Comparison of ENCODE assay signal across 6 mouse cellular contexts in the genomic region with DNA sequence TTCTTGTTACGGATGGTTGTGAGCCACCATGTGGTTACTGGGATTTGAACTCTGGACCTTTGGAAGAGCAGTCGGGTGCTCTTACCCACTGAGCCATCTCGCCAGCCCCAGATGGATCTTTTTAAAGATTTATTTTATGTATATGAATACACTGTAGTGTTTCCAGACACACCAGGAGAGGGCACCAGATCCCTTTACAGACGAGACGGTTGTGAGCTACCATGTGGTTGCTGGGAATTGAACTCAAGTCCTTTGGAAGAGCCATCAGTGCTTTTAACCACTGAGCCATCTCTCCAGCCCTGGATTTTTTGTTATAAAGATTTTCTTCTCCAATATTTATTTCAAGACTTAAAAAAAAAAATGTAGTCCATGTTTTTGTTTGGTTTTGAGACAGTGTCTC.
DNase-seq lines count a peak whose midpoint lies in the region; ATAC-seq and TF ChIP-seq lines count a peak whose summit lies in the region.
"Not testable (repeated sequence)": the region's sequence is repeated elsewhere in the genome, so short reads cannot be mapped to it uniquely, and the experiment has no call there.

No protein-coding gene starts in this region.

- TF ChIP-seq POLR2A in CH12.LX (IDR thresholded peaks at IDR 0.05; ENCODE audit: low read depth, low read length); myocyte (IDR thresholded peaks at IDR 0.05; ENCODE audit: insufficient read length, low read depth): not testable (repeated sequence)

- dilution Hi-C loops in CH12.LX (cut with MboI; ENCODE audit: extremely low pct_ligation_motif_present, extremely low pct_unique_long_range_greater_than_20kb, low sequenced_read_pairs): not testable (repeated sequence)

- H3K4me2 ChIP-seq in CH12.LX (ENCODE audit: insufficient read depth, low read depth, poor library complexity, severe bottlenecking); embryonic facial prominence, embryonic 12.5 days (replicated peaks); embryonic facial prominence, embryonic 15.5 days (replicated peaks): not testable (repeated sequence)
- H3K4me2 ChIP-seq in myocyte (ENCODE audit: low read depth): peak overlapping the region; percentile 20

- not testable (repeated sequence) for TF ChIP-seq CTCF in CH12.LX (conservative IDR thresholded peaks at IDR 0.05 in 1 of 2, IDR thresholded peaks at IDR 0.05 in 1 of 2; ENCODE audit: low read depth in 2 of 2, low read length in 2 of 2)

- not testable (repeated sequence) for TF ChIP-seq EP300 in CH12.LX (IDR thresholded peaks at IDR 0.05; ENCODE audit: low read length)

- DNase-seq in CH12.LX (ENCODE audit: extremely low read depth): peak; percentile 3
- DNase-seq in ES-E14 (ENCODE audit: low read depth, low spot score): not testable (repeated sequence)
- peak; percentile 75 for DNase-seq in ZHBTc4 (ENCODE audit: low read depth, low spot score)

- in situ Hi-C loops in CH12.LX (cut with MboI; ENCODE audit: low pct_ligation_motif_present, low pct_unique_long_range_greater_than_20kb, low sequenced_read_pairs); ES-E14 (cut with MboI; ENCODE audit: low sequenced_read_pairs in 2 of 2, unreplicated experiment in 2 of 2): not testable (repeated sequence)

- H3K27me3 ChIP-seq in CH12.LX (replicated peaks); embryonic facial prominence, embryonic 12.5 days; embryonic facial prominence, embryonic 15.5 days; myocyte (ENCODE audit: control insufficient read depth, insufficient read depth, insufficient read length): not testable (repeated sequence)

- H3K4me1 ChIP-seq in CH12.LX (ENCODE audit: control insufficient read depth in 1 of 2, insufficient read depth in 2 of 2): peaks cover 2 to 14% of the 10 kb centered on the region in 2 experiments; a peak in 3 of 4 replicates
- H3K4me1 ChIP-seq in ES-E14 (ENCODE audit: control insufficient read depth in 2 of 2, insufficient read depth in 2 of 2, low read length in 2 of 2, poor library complexity in 1 of 2); embryonic facial prominence, embryonic 12.5 days; embryonic facial prominence, embryonic 15.5 days: not testable (repeated sequence)

- H3K27ac ChIP-seq in CH12.LX (ENCODE audit: insufficient read depth, low read depth); ES-E14 (ENCODE audit: insufficient read depth, low read depth, low read length, poor library complexity, severe bottlenecking): not testable (repeated sequence)
- peak overlapping the region; percentile 72 for H3K27ac ChIP-seq in embryonic facial prominence, embryonic 12.5 days
- peak overlapping the region; percentile 60 for H3K27ac ChIP-seq in embryonic facial prominence, embryonic 15.5 days (replicated peaks)

- ATAC-seq in embryonic facial prominence, embryonic 12.5 days (ENCODE audit: insufficient number of reproducible peaks, insufficient read depth, low FRiP score, low TSS enrichment); embryonic facial prominence, embryonic 15.5 days (ENCODE audit: insufficient number of reproducible peaks, low FRiP score, low TSS enrichment, low read depth): not testable (repeated sequence)

- H3K9ac ChIP-seq in CH12.LX (ENCODE audit: insufficient read depth, low read depth); ES-E14 (ENCODE audit: insufficient read depth, low read depth, low read length, poor library complexity, severe bottlenecking); embryonic facial prominence, embryonic 12.5 days; embryonic facial prominence, embryonic 15.5 days: not testable (repeated sequence)

- not testable (repeated sequence) for H3K36me3 ChIP-seq in CH12.LX (replicated peaks in 1 of 2; ENCODE audit: control insufficient read depth in 1 of 2, insufficient read depth in 1 of 2, low read length in 1 of 2); ES-E14 (ENCODE audit: control insufficient read depth, insufficient read depth, low read length, poor library complexity, severe bottlenecking); embryonic facial prominence, embryonic 12.5 days; embryonic facial prominence, embryonic 15.5 days; myocyte (ENCODE audit: control insufficient read depth, insufficient read depth)

- not testable (repeated sequence) for TF ChIP-seq RAD21 in CH12.LX (IDR thresholded peaks at IDR 0.05; ENCODE audit: low read depth, low read length)

- not testable (repeated sequence) for H3K79me2 ChIP-seq in CH12.LX (replicated peaks; ENCODE audit: control insufficient read depth, extremely low read depth, insufficient read depth, poor library complexity, severe bottlenecking); myocyte (ENCODE audit: control insufficient read depth, insufficient read depth)

- H3K9me3 ChIP-seq in CH12.LX (replicated peaks; ENCODE audit: low read length); ES-E14 (ENCODE audit: control insufficient read depth, insufficient read depth, low read depth, low read length); embryonic facial prominence, embryonic 12.5 days; embryonic facial prominence, embryonic 15.5 days (replicated peaks): not testable (repeated sequence)

- not testable (repeated sequence) for H3K4me3 ChIP-seq in CH12.LX (replicated peaks in 1 of 3; ENCODE audit: low read depth in 2 of 3, low read length in 2 of 3, poor library complexity in 1 of 3); ES-E14 (ENCODE audit: insufficient read depth in 1 of 2, low read depth in 1 of 2, low read length in 2 of 2, poor library complexity in 1 of 2, severe bottlenecking in 1 of 2); embryonic facial prominence, embryonic 12.5 days; embryonic facial prominence, embryonic 15.5 days (replicated peaks); myocyte

- WGBS in embryonic facial prominence, embryonic 12.5 days: 88% methylated on average over 5 of the region's 5 CpGs
- 92% methylated on average over 5 of the region's 5 CpGs for WGBS in embryonic facial prominence, embryonic 15.5 days

- not testable (repeated sequence) for H3ac ChIP-seq in myocyte (ENCODE audit: control insufficient read depth, insufficient read length)

TF ChIP-seq in CH12.LX, 34 proteins besides CTCF, POLR2A, EP300 and RAD21:
- 0 out of 2 replicates have a peak, but pooled peaks have one; percentile 26 for TF ChIP-seq TBP (conservative IDR thresholded peaks at IDR 0.05; ENCODE audit: low read depth, low read length)

TF ChIP-seq in ES-E14, 5 proteins besides CTCF, POLR2A, EP300 and RAD21:
- TF ChIP-seq ZC3H11A (IDR thresholded peaks at IDR 0.05; ENCODE audit: borderline replicate concordance, low read depth, low read length): peak; percentile 55; the same call in 1 of the 2 replicates
